Mouse (Mus musculus): ENCODE results near the gene Galk1. TPM values are rescaled to one million over a fixed set of nuclear protein-coding genes. Genes with fewer than 3 reads are reported as not detected.

Galk1 gene
- total RNA-seq, 2 experiments from 2014 or later, result 67.0 to 90.6 TPM

DNA sequence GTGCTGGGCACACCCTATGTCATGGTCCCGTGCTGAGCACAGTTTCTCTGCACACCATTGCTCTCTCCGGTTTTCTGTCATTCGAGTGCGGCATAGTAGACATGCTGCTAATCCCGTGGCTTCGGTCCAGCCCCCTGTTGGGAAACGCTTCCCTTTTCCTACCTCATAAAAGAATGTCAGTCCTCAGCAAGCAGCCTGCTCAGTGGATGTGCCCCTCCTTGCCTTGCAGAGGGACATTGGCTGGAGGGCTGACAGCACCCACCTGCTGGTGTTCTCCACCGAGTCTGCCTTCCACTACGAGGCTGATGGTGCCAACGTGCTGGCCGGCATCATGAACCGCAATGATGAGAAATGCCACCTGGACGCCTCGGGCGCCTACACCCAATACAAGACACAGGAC, 30.0 kb downstream of the Galk1 start:
- no peak for DNase-seq

DNA sequence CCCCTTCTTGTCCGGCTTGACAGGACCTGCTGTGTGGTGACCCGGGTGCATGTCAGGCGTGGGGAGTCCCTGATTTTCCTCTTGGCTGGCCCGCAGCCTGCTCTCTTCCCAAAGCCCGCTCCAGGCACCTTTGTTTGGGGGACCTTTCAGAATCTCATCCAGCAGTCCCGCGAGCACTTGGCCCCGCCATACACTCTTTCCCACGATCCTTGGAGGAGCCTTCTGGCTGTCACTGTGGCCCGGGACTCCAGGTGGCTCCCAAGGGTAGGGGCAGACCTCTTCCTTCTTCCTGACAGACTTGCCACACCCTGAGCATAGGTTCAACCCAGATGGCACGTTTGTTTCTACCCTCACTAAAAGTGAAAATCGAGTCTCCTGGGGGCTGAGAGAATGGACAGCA, 37.0 kb downstream of the Galk1 start:
- DNase-seq, result no peak

GRCm38 (mm10) chr11:115975083-115975420, 37.5 kb downstream of the Galk1 start:
- DNase-seq, result no peak

GRCm38 (mm10) chr11:115974309-115975082, 38.0 kb downstream of the Galk1 start, which contains the start of gene Itgb4:
Gene Itgb4 (plus strand): TSS chr11:115974709.
- peak; percentile 34 for DNase-seq

GRCm38 (mm10) chr11:115971016-115971415, 41.5 kb downstream of the Galk1 start:
- DNase-seq, result no peak

DNA sequence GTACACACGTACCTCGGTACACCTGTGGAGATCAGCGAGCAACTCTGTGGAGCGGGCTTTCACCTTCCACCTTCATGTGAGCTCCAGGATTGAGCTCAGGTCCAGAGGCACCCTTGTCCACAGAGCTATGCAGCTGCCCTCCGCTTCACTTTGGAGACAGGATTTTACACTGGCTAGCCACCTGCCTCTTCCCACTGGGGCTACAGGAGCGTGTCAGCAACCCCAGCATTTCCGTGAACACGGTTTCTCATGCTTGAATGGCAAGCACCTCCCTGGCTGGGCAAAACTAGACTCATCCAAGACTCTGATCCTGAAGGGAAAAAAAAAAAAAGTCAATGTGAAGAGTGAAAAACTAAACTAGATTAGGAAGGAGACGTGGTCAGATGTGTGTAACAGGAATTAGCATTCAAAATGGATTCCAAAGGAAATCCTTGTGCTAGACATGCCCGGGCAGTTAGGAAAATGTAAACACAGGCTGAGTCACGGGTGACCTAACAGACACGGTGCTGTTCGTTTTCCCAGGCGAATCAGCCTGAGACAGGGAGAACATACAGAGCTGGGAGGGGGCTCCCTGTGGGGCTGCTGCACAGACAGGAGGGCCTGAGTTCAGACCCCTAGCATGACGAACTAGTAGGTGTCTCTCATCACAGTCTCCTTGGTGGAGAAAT, 42.4 kb downstream of the Galk1 start:
- DNase-seq, result no peak

- no peak for DNase-seq
Measured at GRCm38 (mm10) chr11:115968731-115969405, 43.7 kb downstream of the Galk1 start.

DNA sequence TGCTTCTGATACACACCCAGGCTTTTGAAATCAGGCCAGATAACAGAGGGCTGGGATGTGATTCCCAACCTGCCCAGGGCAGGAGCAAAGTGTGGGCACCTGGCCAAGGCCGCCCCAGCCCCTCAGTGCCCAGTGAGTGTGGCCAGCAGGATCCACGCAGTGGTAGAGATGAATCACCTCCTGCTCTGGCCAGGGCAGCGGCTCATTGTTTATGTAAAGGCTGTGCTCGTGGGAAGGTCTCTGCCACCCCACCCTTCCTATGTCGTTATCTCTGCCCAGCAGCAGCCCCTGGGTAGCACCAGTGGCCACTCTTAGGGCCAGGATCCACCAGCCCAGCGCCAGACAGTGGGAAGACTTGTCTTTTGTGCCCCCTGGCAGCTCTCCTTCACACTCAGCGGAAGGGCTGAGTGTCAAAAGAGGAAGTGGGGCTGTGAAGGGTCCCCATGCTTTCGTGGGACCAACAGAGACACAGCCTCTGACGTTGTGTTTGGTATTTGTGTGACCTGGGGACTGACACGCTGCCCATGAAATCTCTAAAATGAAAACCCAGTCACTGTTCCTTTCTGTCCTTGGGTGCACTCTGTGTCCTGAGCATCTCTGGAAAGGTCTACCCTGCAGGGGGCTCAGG, 47.4 kb downstream of the Galk1 start:
- peak; percentile 84 for DNase-seq

- no peak for DNase-seq
Measured at GRCm38 (mm10) chr11:115962651-115963412, 49.7 kb downstream of the Galk1 start.

- DNase-seq, result no peak
Measured at GRCm38 (mm10) chr11:115959018-115959417, 53.5 kb downstream of the Galk1 start.

Other genes with a start within 250 kb of the Galk1 start
- gene Tmem94, start 247.3 kb downstream of the Galk1 start, total RNA-seq (2021), result 10 to 100 TPM; 62.0 to 79.6 TPM
- gene Caskin2, start 199.1 kb downstream of the Galk1 start, total RNA-seq (2021), result 10 to 100 TPM; 43.3 to 47.0 TPM
- gene Tsen54, start 198.0 kb downstream of the Galk1 start, total RNA-seq (2021), result 10 to 100 TPM; 13.8 to 19.4 TPM
- 10 to 100 TPM; 12.7 to 14.0 TPM for gene Llgl2, start 188.7 kb downstream of the Galk1 start, total RNA-seq (2021)
- gene Myo15b, start 154.3 kb downstream of the Galk1 start, total RNA-seq (2021), result 1 to 10 TPM in 1 of 2 experiments, under 1 TPM in 1; 0.91 to 1.2 TPM
- gene Smim5, start 112.8 kb downstream of the Galk1 start, total RNA-seq (2021), result 1 to 10 TPM; 1.5 to 2.6 TPM
- under 1 TPM in 1 of 2 experiments, not detected in 1; 0.30 TPM for gene Smim6, start 100.7 kb downstream of the Galk1 start, total RNA-seq (2021)
- 10 to 100 TPM; 38.0 to 38.1 TPM for gene Sap30bp, start 79.4 kb downstream of the Galk1 start, total RNA-seq (2021)
- 10 to 100 TPM; 17.8 to 24.5 TPM for gene Recql5, start 79.2 kb downstream of the Galk1 start, total RNA-seq (2021)
- 1 to 10 TPM; 3.1 to 4.7 TPM for gene Itgb4, start 38.0 kb downstream of the Galk1 start, total RNA-seq (2021)
- 100 to 1,000 TPM; 401 to 426 TPM for gene H3f3b, start 15.2 kb upstream of the Galk1 start, total RNA-seq (2021)
- 10 to 100 TPM; 21.0 to 26.0 TPM for gene Unk, start 17.6 kb upstream of the Galk1 start, total RNA-seq (2021)
- gene Unc13d, start 65.2 kb upstream of the Galk1 start, total RNA-seq (2021), result 1 to 10 TPM; 2.3 to 2.7 TPM
- gene Wbp2, start 74.3 kb upstream of the Galk1 start, total RNA-seq (2021), result 100 to 1,000 TPM; 103 to 110 TPM
- gene Trim47, start 114.5 kb upstream of the Galk1 start, total RNA-seq (2021), result 10 to 100 TPM; 23.2 to 24.5 TPM
- 1 to 10 TPM; 6.3 to 8.1 TPM for gene Trim65, start 118.4 kb upstream of the Galk1 start, total RNA-seq (2021)
- 10 to 100 TPM; 86.8 to 94.1 TPM for gene Mrpl38, start 126.1 kb upstream of the Galk1 start, total RNA-seq (2021)
- gene Fbf1, start 155.4 kb upstream of the Galk1 start, total RNA-seq (2021), result 10 to 100 TPM; 26.5 to 34.4 TPM
- 10 to 100 TPM; 17.8 to 24.4 TPM for gene Ten1, start 186.1 kb upstream of the Galk1 start, total RNA-seq (2021)
- gene Acox1, start 186.3 kb upstream of the Galk1 start, total RNA-seq (2021), result 100 to 1,000 TPM; 177 to 242 TPM
- gene Evpl, start 225.4 kb upstream of the Galk1 start, total RNA-seq (2021), result 1 to 10 TPM; 1.4 to 1.7 TPM

Data from adrenal gland, postnatal 10 days (tissue).